Mouse (Mus musculus) liver, postnatal 0 days (tissue): ENCODE measurements around the gene Rab13. TPM values are rescaled to one million over a fixed set of nuclear protein-coding genes. Genes with fewer than 3 reads are reported as not detected.
A peak's percentile ranks its signal among the peaks of the same experiment; 100 is the strongest.

Experiments
- ATAC-seq: fragments of 200-750 bp; cut with Nextera tagmentation; 2 replicates; pipeline ENCODE4 v1.8.0; 2017; ENCODE audit warnings: mild to moderate bottlenecking, moderate library complexity
- DNase-seq: peaks from one replicate; pipeline ENCODE4 v3.0.0-alpha.2; 2016
- H3K27ac ChIP-seq: fragments of 300-500 bp; sonication (generic); 2 replicates; pipeline ENCODE4 v1.5.1; 2014; ENCODE audit warnings: antibody characterized with exemption, moderate library complexity, mild to moderate bottlenecking, low read depth
- H3K27me3 ChIP-seq: fragments of 300-500 bp; sonication (generic); 2 replicates; pipeline ENCODE4 v1.6.1; 2014; ENCODE audit warnings: low read length, control low read depth, mixed read lengths; ENCODE audit not compliant: insufficient read depth
- H3K36me3 ChIP-seq: fragments of 300-500 bp; sonication (generic); replicated peaks from 2 replicates; pipeline ENCODE4 v1.6.1; 2014; ENCODE audit warnings: mild to moderate bottlenecking, control low read depth, low read length, moderate library complexity, mixed read lengths; ENCODE audit not compliant: insufficient read depth
- H3K4me1 ChIP-seq: fragments of 300-500 bp; sonication (generic); 2 replicates; pipeline ENCODE4 v1.6.1; 2014; ENCODE audit warnings: antibody characterized with exemption, mild to moderate bottlenecking, control low read depth; ENCODE audit not compliant: insufficient read depth
- H3K4me2 ChIP-seq: fragments of 300-500 bp; sonication (generic); 2 replicates; pipeline ENCODE4 v1.6.1; 2014; ENCODE audit warnings: low read depth, mild to moderate bottlenecking, low read length, moderate library complexity, mixed read lengths
- H3K4me3 ChIP-seq: fragments of 300-500 bp; sonication (generic); 2 replicates; pipeline ENCODE4 v1.5.1; 2014; ENCODE audit warnings: low read depth, low read length
- H3K9ac ChIP-seq: fragments of 300-500 bp; sonication (generic); replicated peaks from 2 replicates; pipeline ENCODE4 v1.6.1; 2014; ENCODE audit warnings: mild to moderate bottlenecking, moderate library complexity
- H3K9me3 ChIP-seq: fragments of 300-500 bp; sonication (generic); 2 replicates; pipeline ENCODE4 v1.6.1; 2016; ENCODE audit warnings: mild to moderate bottlenecking, control low read depth, low read length, mixed read lengths
- CTCF ChIP-seq: sonication (generic); IDR thresholded peaks from 2 replicates; pipeline ENCODE4 v1.5.1; 2016; ENCODE audit warnings: antibody characterized with exemption, low read depth
- EP300 ChIP-seq: IDR thresholded peaks from 2 replicates; pipeline ENCODE4 v1.6.1; 2016; ENCODE audit warnings: antibody characterized with exemption, low read depth, mild to moderate bottlenecking
- WGBS: fragments of 180-500 bp; shearing (Covaris S2); extraction: QIAGEN DNeasy Blood & Tissue Kit; methylation state at CpG from one replicate; pipeline ENCODE4 v1.1.7; 2014; ENCODE audit not compliant: insufficient replicate concordance; 5-methylcytosine and 5-hydroxymethylcytosine counted together
- polyA plus RNA-seq: library from polyadenylated mRNA; unstranded; fragments of >200 nt; fragmentation: Nextera tagmentation; extraction: Ambion mirVana; gene quantifications from 2 replicates; pipeline ENCODE4 v1.2.1, GENCODE M21; 2015

Rab13 gene
- polyA plus RNA-seq, 1 experiment from 2014 or later, result 4.9 TPM

DNA sequence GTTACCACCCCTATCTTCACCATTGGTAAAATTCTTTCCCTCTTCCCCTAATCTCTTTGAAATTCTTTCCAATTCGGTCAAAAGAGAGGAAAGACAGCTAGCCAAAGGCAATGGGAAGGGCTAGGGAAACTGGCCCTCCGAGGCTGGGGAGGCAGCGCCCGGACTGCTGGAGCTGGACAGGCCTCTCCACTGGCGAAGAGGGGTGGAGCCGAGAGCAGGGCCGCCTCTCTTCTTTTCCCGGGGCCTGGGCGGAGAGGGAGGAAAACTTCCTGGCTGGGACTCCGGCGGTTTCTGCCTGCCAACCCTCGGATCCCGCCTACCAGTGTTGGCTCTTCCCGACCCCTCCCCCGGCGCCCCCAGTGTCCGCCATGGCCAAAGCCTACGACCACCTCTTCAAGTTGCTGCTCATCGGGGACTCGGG, 7.0 kb downstream of the Rab13 start:
- peak overlapping the region; percentile 94 for H3K4me2 ChIP-seq
- DNase-seq (peak; percentile 69), ATAC-seq (peak; percentile 81)
- H3K4me3 ChIP-seq, result peak overlapping the region; percentile 56
- peaks cover 17% of the 10 kb centered on the region for H3K4me1 ChIP-seq
- H3K9me3 ChIP-seq, result no peaks in the 10 kb centered on the region
- no peaks in the 10 kb centered on the region for H3K36me3 ChIP-seq
- H3K27me3 ChIP-seq, result no peaks in the 10 kb centered on the region
- peak overlapping the region; percentile 75 for H3K27ac ChIP-seq
- WGBS, result 1% methylated on average over 19 of the region's 20 CpGs
- peak overlapping the region; percentile 68 for H3K9ac ChIP-seq
- TF ChIP-seq EP300 (no peak), CTCF (no peak)

- H3K9ac ChIP-seq, result peak overlapping the region; percentile 68
- ATAC-seq, result no peak
- no peaks in the 10 kb centered on the region for H3K9me3 ChIP-seq
- peak overlapping the region; percentile 94 for H3K4me2 ChIP-seq
- no peak for DNase-seq
- 15% methylated on average over 5 of the region's 5 CpGs for WGBS
- peaks cover 17% of the 10 kb centered on the region for H3K4me1 ChIP-seq
- peak overlapping the region; percentile 56 for H3K4me3 ChIP-seq
- peak overlapping the region; percentile 75; the same call in 1 of the 2 replicates for H3K27ac ChIP-seq
- H3K36me3 ChIP-seq, result no peaks in the 10 kb centered on the region
- TF ChIP-seq CTCF, result no peak
- TF ChIP-seq EP300, result no peak
- no peaks in the 10 kb centered on the region for H3K27me3 ChIP-seq
Measured at GRCm38 (mm10) chr3:90221123-90221522, 7.6 kb downstream of the Rab13 start.

DNA sequence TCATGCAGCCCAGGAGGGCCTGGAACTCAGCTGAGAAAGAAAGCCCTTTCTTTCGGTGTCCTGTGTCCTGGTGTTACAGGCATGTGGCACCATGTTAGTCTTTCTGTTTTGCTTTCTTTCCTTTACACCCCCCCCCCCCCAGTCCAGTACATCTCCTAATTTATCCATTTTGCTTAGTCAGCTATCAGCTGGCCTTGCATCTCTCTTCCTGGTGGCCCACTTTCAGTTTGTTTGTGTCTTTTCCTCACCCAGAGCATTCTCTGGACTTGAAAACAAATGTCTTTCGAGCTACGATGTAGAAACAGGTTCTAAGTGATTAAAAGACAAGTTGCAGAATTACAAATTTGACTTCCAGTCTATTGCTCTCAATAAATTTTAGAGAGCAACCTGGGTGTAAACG, 9.0 kb downstream of the Rab13 start:
- no peak overlapping the region for H3K27ac ChIP-seq
- 68% methylated on average over 4 of the region's 4 CpGs for WGBS
- TF ChIP-seq CTCF (no peak), EP300 (no peak)

GRCm38 (mm10) chr3:90222941-90223340, 9.4 kb downstream of the Rab13 start:
- no peak for ATAC-seq
- Histone ChIP-seq H3K27me3 (no peaks in the 10 kb centered on the region), H3K9me3 (no peaks in the 10 kb centered on the region), H3K4me1 (peaks cover 17% of the 10 kb centered on the region), H3K4me3 (no peak overlapping the region), H3K27ac (no peak overlapping the region), H3K4me2 (no peak overlapping the region), H3K36me3 (no peaks in the 10 kb centered on the region), H3K9ac (no peak overlapping the region)
- TF ChIP-seq CTCF, result no peak
- TF ChIP-seq EP300, result no peak
- no peak for DNase-seq
- WGBS, result 40% methylated on average over 3 of the region's 3 CpGs

More for the DNA sequence above, 9.0 kb downstream of the Rab13 start:
- H3K9ac ChIP-seq, result no peak overlapping the region
- DNase-seq (no peak), ATAC-seq (no peak)
- peaks cover 17% of the 10 kb centered on the region for H3K4me1 ChIP-seq
- no peaks in the 10 kb centered on the region for H3K27me3 ChIP-seq
- H3K4me3 ChIP-seq, result no peak overlapping the region
- no peak overlapping the region for H3K4me2 ChIP-seq
- no peaks in the 10 kb centered on the region for H3K9me3 ChIP-seq
- no peaks in the 10 kb centered on the region for H3K36me3 ChIP-seq

DNA sequence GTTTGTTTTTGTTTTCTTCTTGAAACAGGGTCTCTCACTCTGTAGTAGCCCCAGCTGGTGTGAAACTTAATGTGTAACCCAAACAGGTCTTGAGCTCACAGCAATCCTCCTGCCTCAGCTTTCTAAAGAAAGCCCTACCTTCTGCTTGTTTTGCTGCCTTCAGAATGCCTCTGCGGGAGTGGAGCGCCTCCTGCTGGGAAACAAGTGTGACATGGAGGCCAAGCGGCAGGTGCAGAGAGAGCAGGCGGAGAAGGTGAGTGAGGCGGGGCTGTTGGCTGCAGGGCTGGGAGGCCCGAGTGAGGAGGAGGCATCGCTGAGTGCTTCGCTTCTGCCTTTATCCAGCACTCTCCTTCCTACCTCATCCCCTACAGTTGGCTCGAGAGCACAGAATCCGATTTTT, 10.8 kb downstream of the Rab13 start:
- no peak overlapping the region for H3K27ac ChIP-seq
- H3K36me3 ChIP-seq, result no peaks in the 10 kb centered on the region
- H3K9me3 ChIP-seq, result peaks cover 3% of the 10 kb centered on the region; the same call in 1 of the 2 replicates
- H3K27me3 ChIP-seq, result no peaks in the 10 kb centered on the region
- H3K9ac ChIP-seq, result no peak overlapping the region
- H3K4me2 ChIP-seq, result no peak overlapping the region
- DNase-seq (no peak), ATAC-seq (no peak)
- H3K4me3 ChIP-seq, result no peak overlapping the region
- 78% methylated on average over 10 of the region's 10 CpGs for WGBS
- H3K4me1 ChIP-seq, result peaks cover 17% of the 10 kb centered on the region
- TF ChIP-seq CTCF (peak; percentile 34; the same call in 1 of the 2 replicates), EP300 (no peak)

- peak overlapping the region; percentile 92 for H3K27ac ChIP-seq
Measured at GRCm38 (mm10) chr3:90231075-90231474, 17.6 kb downstream of the Rab13 start.

More at GRCm38 (mm10) chr3:90231075-90231474, 17.6 kb downstream of the Rab13 start:
- no peaks in the 10 kb centered on the region for H3K27me3 ChIP-seq
- H3K9ac ChIP-seq, result peak overlapping the region; percentile 80; the same call in 1 of the 2 replicates
- H3K9me3 ChIP-seq, result peaks cover 3% of the 10 kb centered on the region; the same call in 1 of the 2 replicates
- ATAC-seq (no peak), DNase-seq (no peak)
- H3K36me3 ChIP-seq, result peaks cover 20% of the 10 kb centered on the region
- TF ChIP-seq EP300 (no peak), CTCF (no peak)
- H3K4me2 ChIP-seq, result peak overlapping the region; percentile 78
- peak overlapping the region; percentile 65 for H3K4me3 ChIP-seq
- H3K4me1 ChIP-seq, result peaks cover 15% of the 10 kb centered on the region; the same call in 1 of the 2 replicates
- WGBS, result 10% methylated on average over 8 of the region's 8 CpGs
